Mouse (Mus musculus): ENCODE measurements around the gene Zfp445.

- TF ChIP-seq CTCF (IDR thresholded peaks at IDR 0.05): no peak
- TF ChIP-seq EP300 (IDR thresholded peaks at IDR 0.05): no peak
These were observed at the start of gene Zfp445 for GRCm38 (mm10) chr9:122865697-122866166.

Data from lung, postnatal 0 days (tissue).